Mouse (Mus musculus): ENCODE results near the gene Entpd1.

- TF ChIP-seq CTCF (conservative IDR thresholded peaks at IDR 0.05; ENCODE audit: insufficient read depth, insufficient read length, low read depth, low read length), result no peak
- no peak for TF ChIP-seq POLR2A (IDR thresholded peaks at IDR 0.05; ENCODE audit: low read depth, low read length)
Observed at GRCm38 (mm10) chr19:40760071-40760470, 147.9 kb downstream of the Entpd1 start.

Data from kidney, adult 2 months (tissue).